Mouse (Mus musculus) brain, embryonic 14.5 days (tissue): ENCODE measurements around the gene Emc6. TPM values are rescaled to one million over a fixed set of nuclear protein-coding genes. Genes with fewer than 3 reads are reported as not detected.

ENCODE experiments used
- DNase-seq: peaks from one replicate; pipeline ENCODE4 v3.0.0-alpha.2; 2011; ENCODE audit warnings: low read depth
- CTCF ChIP-seq: fragments of 200-500 bp; IDR thresholded peaks from 2 replicates; pipeline ENCODE4 v1.5.1; 2012; ENCODE audit warnings: inconsistent platforms, mild to moderate bottlenecking, moderate library complexity, borderline replicate concordance; ENCODE audit not compliant: insufficient read depth, insufficient read length; ENCODE audit errors: extremely low read depth
- POLR2A ChIP-seq: fragments of 200-500 bp; IDR thresholded peaks from 2 replicates; pipeline ENCODE4 v1.6.1; 2012; ENCODE audit warnings: mild to moderate bottlenecking, inconsistent platforms, borderline replicate concordance; ENCODE audit not compliant: poor library complexity, insufficient read depth, insufficient read length, severe bottlenecking; ENCODE audit errors: extremely low read depth
- polyA plus RNA-seq: library from polyadenylated mRNA; depleted of rRNA; stranded (reverse); fragments of >200 nt; gene quantifications from 2 replicates; pipeline ENCODE4 v1.2.3, GENCODE M21; 2012

Emc6 gene
- polyA plus RNA-seq, 1 experiment, result 74.7 TPM

GRCm38 (mm10) chr11:73199879-73200278, 23.0 kb upstream of the Emc6 start:
- no peak for TF ChIP-seq CTCF
- TF ChIP-seq POLR2A, result no peak
- no peak for DNase-seq

GRCm38 (mm10) chr11:73199230-73199712, 22.4 kb upstream of the Emc6 start, which contains the start of gene Shpk:
Shpk (plus strand) TSS chr11:73199460.
- peak; percentile 98 for DNase-seq
- TF ChIP-seq POLR2A, result no peak

- TF ChIP-seq POLR2A (peak; percentile 30; the same call in 1 of the 2 replicates), CTCF (no peak)
- peak; percentile 96 for DNase-seq
These were observed 21.9 kb upstream of the Emc6 start, which contains the start of gene Ctns for GRCm38 (mm10) chr11:73198603-73199229. Ctns (minus strand) TSS chr11:73199042.

DNA sequence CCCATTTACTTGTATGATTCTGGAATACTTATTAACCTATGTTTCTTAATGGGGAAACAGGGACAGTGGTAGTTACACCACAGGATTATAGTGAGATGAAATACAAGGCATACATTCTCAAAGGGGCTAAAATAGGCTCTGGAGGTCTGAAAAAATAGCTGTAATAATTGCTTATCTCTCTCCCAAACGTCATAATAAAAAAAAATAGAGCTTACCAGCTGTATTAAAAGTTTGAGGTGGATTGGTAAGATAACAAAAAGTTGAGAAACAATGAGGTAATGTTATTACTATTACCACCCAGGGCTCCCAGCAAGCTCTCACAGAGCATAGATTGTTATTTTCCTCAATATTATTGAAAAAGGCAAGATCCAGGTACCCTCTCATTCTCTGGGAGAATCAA, 21.4 kb upstream of the Emc6 start:
- TF ChIP-seq POLR2A, result no peak
- TF ChIP-seq CTCF, result no peak

GRCm38 (mm10) chr11:73194444-73194843, 17.6 kb upstream of the Emc6 start:
- TF ChIP-seq POLR2A, result no peak
- no peak for TF ChIP-seq CTCF
- no peak for DNase-seq

More for the DNA sequence above, 21.4 kb upstream of the Emc6 start:
- DNase-seq, result no peak

GRCm38 (mm10) chr11:73193047-73193446, 16.2 kb upstream of the Emc6 start:
- DNase-seq, result no peak
- TF ChIP-seq POLR2A, result no peak

DNA sequence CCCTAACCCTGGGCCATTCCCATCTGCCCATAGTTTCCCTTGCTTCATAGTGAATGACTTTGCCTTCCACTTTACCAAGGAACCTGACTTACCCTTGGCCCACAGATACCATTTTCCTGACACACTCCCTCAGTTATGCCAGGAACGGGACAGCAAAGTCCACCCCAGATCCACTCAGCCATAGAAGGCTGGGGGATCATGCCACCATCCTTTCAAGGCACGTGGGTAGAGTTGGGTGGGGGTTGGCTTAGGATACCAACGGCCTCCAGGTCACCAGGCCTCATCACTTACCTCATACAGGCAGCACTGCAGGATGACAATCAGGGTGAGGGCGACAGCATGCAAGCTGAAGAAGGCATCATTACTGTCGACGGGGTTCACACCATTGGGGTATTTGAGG, 10.4 kb upstream of the Emc6 start:
- TF ChIP-seq POLR2A (no peak), CTCF (no peak)
- no peak for DNase-seq

DNA sequence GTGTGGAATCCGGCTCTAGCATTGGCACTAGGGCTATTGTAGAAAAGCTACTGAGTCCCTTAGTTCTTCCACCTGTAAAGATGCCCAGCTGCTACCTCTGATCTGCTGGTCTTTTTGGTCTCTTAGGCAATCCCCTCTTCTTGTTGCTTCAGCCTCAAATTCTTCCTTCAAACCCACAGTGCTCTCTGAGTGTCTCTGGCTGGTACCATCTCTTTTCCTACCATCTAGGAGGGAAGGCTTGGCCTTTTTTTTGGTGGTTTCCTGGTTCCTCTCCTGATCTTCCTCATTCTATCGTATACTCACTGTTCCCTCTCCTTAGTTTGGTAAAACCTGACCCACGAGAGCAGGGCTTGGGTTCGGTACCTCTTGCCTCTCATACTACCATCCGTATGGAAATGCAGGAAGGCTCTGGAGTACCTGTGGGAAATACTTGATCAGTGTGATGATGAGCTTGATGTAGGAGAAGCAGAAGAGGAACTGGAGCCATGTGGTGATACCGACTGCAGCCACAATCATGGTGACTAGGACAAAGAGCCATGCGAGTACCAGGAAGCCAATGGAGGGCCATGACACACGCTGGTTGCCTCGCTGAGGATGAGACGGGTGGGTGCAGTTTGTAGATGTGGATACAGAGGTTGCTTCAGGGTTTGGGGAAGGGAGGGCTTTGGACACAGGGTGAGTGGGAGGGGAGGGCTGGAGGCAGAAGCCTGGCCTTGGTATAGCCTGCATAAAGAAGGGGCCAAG, 9.2 kb upstream of the Emc6 start:
- no peak for DNase-seq
- TF ChIP-seq POLR2A, result no peak
- TF ChIP-seq CTCF, result no peak

GRCm38 (mm10) chr11:73177895-73178294, 1.1 kb upstream of the Emc6 start:
- TF ChIP-seq CTCF (no peak), POLR2A (no peak)
- no peak for DNase-seq

- no peak for TF ChIP-seq CTCF
- TF ChIP-seq POLR2A, result no peak
- peak; percentile 75 for DNase-seq
These were observed 655 bp upstream of the Emc6 start for GRCm38 (mm10) chr11:73177509-73177875.

GRCm38 (mm10) chr11:73176186-73176585, 651 bp downstream of the Emc6 start:
- TF ChIP-seq POLR2A (no peak), CTCF (no peak)
- peak; percentile 10 for DNase-seq

- DNase-seq, result no peak
- TF ChIP-seq CTCF (no peak), POLR2A (no peak)
These were observed 1.2 kb downstream of the Emc6 start for GRCm38 (mm10) chr11:73175612-73176011.

DNA sequence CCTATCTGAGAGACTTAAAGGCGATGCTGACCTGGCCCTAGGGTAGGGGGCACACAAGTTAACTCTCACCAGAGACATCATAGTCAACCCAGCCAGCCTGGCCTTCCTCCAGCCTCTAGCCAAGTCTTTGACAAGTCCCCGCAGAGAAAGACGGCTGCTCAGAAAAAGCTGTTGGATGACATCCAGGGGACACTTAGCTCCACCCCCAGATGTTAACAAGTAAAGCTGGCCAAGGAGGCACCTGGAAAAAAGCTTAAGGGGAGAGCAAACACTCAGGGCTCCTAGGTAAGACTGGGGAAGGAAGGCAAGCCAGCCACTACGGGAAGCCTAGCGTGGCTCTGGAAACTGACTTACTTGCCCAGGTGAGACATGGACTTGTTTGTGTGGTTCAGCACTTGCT, 4.7 kb downstream of the Emc6 start:
- peak; percentile 34 for DNase-seq
- TF ChIP-seq CTCF (no peak), POLR2A (no peak)
